Mouse (Mus musculus) CH12.LX (cell line): ENCODE measurements around the gene Kcnip4.

ENCODE experiments used
- CTCF ChIP-seq, 2 experiments: IDR thresholded peaks in 1 of 2; conservative IDR thresholded peaks in 1 of 2; 2 replicates each; pipeline ENCODE4 v1.5.1; 2011 to 2012; ENCODE audit warnings: low read depth in 2 of 2, low read length in 2 of 2, improper control_type of control experiment in 1 of 2, inconsistent platforms in 1 of 2, mild to moderate bottlenecking in 1 of 2, moderate library complexity in 1 of 2
- EP300 ChIP-seq: IDR thresholded peaks from 2 replicates; pipeline ENCODE4 v1.6.1; 2011; ENCODE audit warnings: low read length, improper control_type of control experiment
- MAX ChIP-seq: IDR thresholded peaks from 2 replicates; pipeline ENCODE4 v1.6.1; 2011; ENCODE audit warnings: low read length, improper control_type of control experiment
- MXI1 ChIP-seq: IDR thresholded peaks from 2 replicates; pipeline ENCODE4 v1.6.1; 2011; ENCODE audit warnings: mild to moderate bottlenecking, low read depth, low read length, improper control_type of control experiment
- MYC ChIP-seq: IDR thresholded peaks from 2 replicates; pipeline ENCODE4 v1.6.1; 2011; ENCODE audit warnings: low read depth, mild to moderate bottlenecking, improper control_type of control experiment, low read length
- NELFE ChIP-seq: IDR thresholded peaks from 2 replicates; pipeline ENCODE4 v1.6.1; 2011; ENCODE audit warnings: low read depth, low read length, improper control_type of control experiment
- POLR2A ChIP-seq: IDR thresholded peaks from 2 replicates; pipeline ENCODE4 v1.6.1; 2011; ENCODE audit warnings: low read depth, mild to moderate bottlenecking, improper control_type of control experiment, low read length
- TBP ChIP-seq: conservative IDR thresholded peaks from 2 replicates; pipeline ENCODE4 v1.6.1; 2011; ENCODE audit warnings: low read depth, low read length, improper control_type of control experiment
- TCF12 ChIP-seq: IDR thresholded peaks from 2 replicates; pipeline ENCODE4 v1.6.1; 2014; ENCODE audit warnings: low read depth, mild to moderate bottlenecking, inconsistent platforms, low read length, improper control_type of control experiment
- UBTF ChIP-seq: IDR thresholded peaks from 2 replicates; pipeline ENCODE4 v1.6.1; 2012; ENCODE audit warnings: low read depth, mild to moderate bottlenecking, inconsistent platforms, low read length, improper control_type of control experiment, moderate library complexity
- USF2 ChIP-seq: conservative IDR thresholded peaks from 2 replicates; pipeline ENCODE4 v1.6.1; 2011; ENCODE audit warnings: low read depth, low read length, improper control_type of control experiment
- ZKSCAN1 ChIP-seq: IDR thresholded peaks from 2 replicates; pipeline ENCODE4 v1.6.1; 2012; ENCODE audit warnings: low read depth, inconsistent platforms, low read length, improper control_type of control experiment, borderline replicate concordance
- ZMIZ1 ChIP-seq: IDR thresholded peaks from 2 replicates; pipeline ENCODE4 v1.6.1; 2012; ENCODE audit warnings: low read depth, mild to moderate bottlenecking, inconsistent platforms, low read length, improper control_type of control experiment

DNA sequence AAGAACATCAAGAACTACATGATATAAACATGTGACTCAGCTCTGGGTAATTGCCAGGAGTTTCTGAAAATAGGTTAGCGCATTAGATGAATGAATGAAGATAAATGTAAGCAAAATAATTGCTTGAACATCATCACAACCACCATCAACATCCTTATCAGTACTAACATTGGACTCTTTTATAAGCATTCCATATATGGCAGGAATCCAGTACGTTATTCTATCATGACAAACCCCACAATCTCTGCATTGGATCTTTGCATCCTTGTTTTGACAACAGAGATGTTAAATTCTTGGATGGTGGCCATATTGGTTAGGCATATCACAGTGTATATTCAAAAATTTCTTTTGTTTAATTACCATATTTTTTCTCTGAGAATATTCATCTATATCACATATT, 375.0 kb downstream of the Kcnip4 start:
- TF ChIP-seq MYC = no peak
- TF ChIP-seq NELFE = no peak
- no peak for TF ChIP-seq POLR2A
- TF ChIP-seq CTCF (conservative IDR thresholded peaks at IDR 0.05 in 1 of 2, IDR thresholded peaks at IDR 0.05 in 1 of 2; ENCODE audit: low read depth in 2 of 2, low read length in 2 of 2) = no peak
- TF ChIP-seq MAX = no peak
- no peak for TF ChIP-seq ZKSCAN1
- no peak for TF ChIP-seq TCF12
- TF ChIP-seq UBTF = no peak
- no peak for TF ChIP-seq EP300
- no peak for TF ChIP-seq ZMIZ1
- TF ChIP-seq TBP = no peak
- TF ChIP-seq USF2 = no peak
- TF ChIP-seq MXI1 = no peak
